Mouse (Mus musculus) MEL (cell line): ENCODE data around the gene 1190005I06Rik.

Source experiments
- CTCF ChIP-seq, 3 experiments: IDR thresholded peaks in 2 of 3; conservative IDR thresholded peaks in 1 of 3; 2 replicates each; pipeline ENCODE4 v1.5.1; 2011 to 2012; ENCODE audit warnings: low read length in 3 of 3, low read depth in 2 of 3, mild to moderate bottlenecking in 2 of 3, improper control_type of control experiment in 1 of 3, inconsistent platforms in 1 of 3, mixed read lengths in 1 of 3, moderate library complexity in 1 of 3; ENCODE audit not compliant: control insufficient read depth in 1 of 3, insufficient read depth in 1 of 3, poor library complexity in 1 of 3, severe bottlenecking in 1 of 3
- E2F4 ChIP-seq: IDR thresholded peaks from 2 replicates; pipeline ENCODE4 v1.6.1; 2011; ENCODE audit warnings: low read depth, low read length, improper control_type of control experiment, borderline replicate concordance
- GATA1 ChIP-seq: IDR thresholded peaks from 2 replicates; pipeline ENCODE4 v1.6.1; 2011; ENCODE audit warnings: low read depth, low read length, improper control_type of control experiment
- HCFC1 ChIP-seq: IDR thresholded peaks from 2 replicates; pipeline ENCODE4 v1.6.1; 2012; ENCODE audit warnings: low read depth, mild to moderate bottlenecking, inconsistent platforms, low read length, improper control_type of control experiment, moderate library complexity
- NRF1 ChIP-seq: IDR thresholded peaks from 2 replicates; pipeline ENCODE4 v1.6.1; 2014; ENCODE audit warnings: low read depth, mild to moderate bottlenecking, inconsistent platforms, low read length, improper control_type of control experiment, moderate library complexity; ENCODE audit not compliant: poor library complexity, insufficient read depth, severe bottlenecking
- POLR2A ChIP-seq, 2 experiments: IDR thresholded peaks; 2 replicates each; pipeline ENCODE4 v1.6.1; 2011 to 2012; ENCODE audit warnings: low read length in 2 of 2, mild to moderate bottlenecking in 2 of 2, control low read depth in 1 of 2, improper control_type of control experiment in 1 of 2, low read depth in 1 of 2, moderate library complexity in 1 of 2; ENCODE audit not compliant: control insufficient read depth in 1 of 2, insufficient read depth in 1 of 2, poor library complexity in 1 of 2

DNA sequence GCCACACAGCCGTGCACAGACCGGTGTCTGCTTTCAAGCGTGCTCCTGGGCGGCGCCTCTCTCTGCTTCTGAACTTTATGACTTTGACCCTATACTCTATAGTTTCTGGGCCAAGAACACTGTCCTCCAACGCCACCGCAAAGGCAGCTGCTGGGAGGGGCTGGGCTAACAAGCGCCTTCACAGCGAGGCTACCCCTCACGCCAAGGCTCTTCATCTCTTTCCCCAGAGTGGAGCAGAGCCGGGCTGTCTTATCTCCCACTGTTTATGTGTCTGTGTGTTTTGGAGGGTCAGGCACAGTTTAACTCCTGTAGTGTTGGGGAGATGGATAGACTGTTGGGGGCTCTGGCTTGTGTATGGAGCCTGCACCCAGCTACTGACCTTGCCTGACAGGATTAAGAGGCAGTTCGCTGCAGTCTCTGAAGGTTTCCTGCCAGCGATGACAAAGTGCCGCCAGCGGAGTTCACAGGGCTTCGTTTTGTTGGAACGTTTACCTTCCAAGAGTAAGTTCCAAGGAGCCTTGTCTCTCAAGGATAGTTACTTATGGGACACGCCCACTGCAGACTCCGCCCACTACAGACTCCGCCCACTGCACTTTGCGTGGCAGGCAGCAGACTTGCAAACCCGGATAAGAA is 46.5 kb upstream of the 1190005I06Rik start:
- TF ChIP-seq CTCF (IDR thresholded peaks at IDR 0.05 in 2 of 3, conservative IDR thresholded peaks at IDR 0.05 in 1 of 3; ENCODE audit: control insufficient read depth in 1 of 3, insufficient read depth in 1 of 3, low read depth in 2 of 3, low read length in 3 of 3, poor library complexity in 1 of 3, severe bottlenecking in 1 of 3) (no peak), HCFC1 (no peak), GATA1 (no peak), NRF1 (no peak), E2F4 (no peak), POLR2A (IDR thresholded peaks at IDR 0.05; ENCODE audit: control insufficient read depth in 1 of 2, insufficient read depth in 1 of 2, low read depth in 1 of 2, low read length in 2 of 2, poor library complexity in 1 of 2) (no peak)
